Mouse (Mus musculus) gastrocnemius, postnatal 10 days (tissue): ENCODE data around the gene Tmem115. TPM values are rescaled to one million over a fixed set of nuclear protein-coding genes. Genes with fewer than 3 reads are reported as not detected.

ENCODE experiments used
- DNase-seq: peaks from one replicate; pipeline ENCODE4 v3.0.0; 2021; ENCODE audit warnings: mixed read lengths
- long read RNA-seq, 2 experiments: library from polyadenylated mRNA; stranded (forward); transcript quantifications; one replicate each; pipeline ENCODE4 v2.0.0; 2021
- total RNA-seq, 2 experiments: library from RNA; stranded (reverse); gene quantifications; 2 replicates each; pipeline ENCODE4 v1.2.3; 2021

Tmem115 gene
- 10 to 100 TPM; 20.2 to 22.7 TPM for total RNA-seq
- long read RNA-seq, experiment 1, transcript Tmem115-201 (2 exons, 2,194 nt), result major isoform, 60 of 60 reads
- long read RNA-seq, experiment 1, partial matches to known transcripts, result 0 of 60 reads
- long read RNA-seq, experiment 1, other reads (novel, unspliced or antisense), result 0 of 60 reads
- long read RNA-seq, experiment 2, transcript Tmem115-201 (2 exons, 2,194 nt), result major isoform, 57 of 59 reads
- long read RNA-seq, experiment 2, partial matches to known transcripts, result 1 of 59 reads
- long read RNA-seq, experiment 2, other reads (novel, unspliced or antisense), result 1 of 59 reads

DNA sequence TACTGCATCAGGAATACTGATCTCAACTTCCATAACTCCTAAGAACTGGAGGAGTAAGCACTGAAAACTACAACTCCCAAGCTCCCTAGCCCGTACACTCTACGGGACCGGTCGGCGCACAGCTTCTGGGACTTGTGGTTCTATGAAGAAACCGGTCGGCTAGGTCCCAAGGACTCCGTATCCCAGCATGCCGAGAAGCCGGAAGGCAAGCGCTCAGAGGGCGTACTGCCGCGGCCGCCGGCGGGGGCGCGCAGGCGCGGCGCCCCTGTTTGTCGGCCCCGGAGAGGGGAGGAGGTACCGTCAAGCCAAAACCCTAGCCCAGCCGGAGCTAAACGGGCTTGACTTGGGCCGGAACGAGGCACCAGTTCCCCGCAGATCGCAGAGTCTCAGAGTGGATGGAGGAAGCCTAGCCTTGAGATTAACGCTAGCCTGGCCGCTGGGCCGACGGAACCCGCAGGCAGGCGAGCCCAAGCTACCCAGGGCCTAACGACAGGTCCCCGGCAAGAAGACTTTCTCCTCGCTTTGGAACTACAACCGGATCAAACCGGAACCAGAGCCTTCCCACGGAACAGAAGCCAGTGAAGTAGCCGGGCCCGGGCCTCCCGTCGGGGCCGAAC lies at the start of gene Tmem115:
Gene Tmem115 (plus strand): TSS at position 155 of the 617 bp plus-strand sequence.
- peak; percentile 83 for DNase-seq

DNA sequence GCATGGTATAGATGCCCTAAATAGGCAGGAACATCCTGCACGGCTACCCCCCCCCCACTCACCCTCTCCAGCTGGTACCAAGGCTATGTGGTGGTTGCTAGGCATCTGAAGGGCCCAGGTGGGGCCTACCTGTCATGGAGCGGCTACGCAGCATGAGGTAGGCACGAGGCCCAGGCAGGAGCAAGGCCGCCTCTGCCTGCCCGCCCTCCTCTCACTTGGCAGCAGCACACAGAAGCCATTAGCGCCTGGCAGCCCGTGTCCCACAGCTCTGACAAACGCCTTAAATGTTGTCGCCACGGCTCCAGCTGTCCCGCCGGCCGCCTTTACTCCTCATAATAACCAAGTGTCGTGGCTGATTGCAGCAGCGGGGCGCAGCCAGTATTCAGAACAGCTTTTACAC lies 49.4 kb upstream of the Tmem115 start:
- DNase-seq, result no peak

DNA sequence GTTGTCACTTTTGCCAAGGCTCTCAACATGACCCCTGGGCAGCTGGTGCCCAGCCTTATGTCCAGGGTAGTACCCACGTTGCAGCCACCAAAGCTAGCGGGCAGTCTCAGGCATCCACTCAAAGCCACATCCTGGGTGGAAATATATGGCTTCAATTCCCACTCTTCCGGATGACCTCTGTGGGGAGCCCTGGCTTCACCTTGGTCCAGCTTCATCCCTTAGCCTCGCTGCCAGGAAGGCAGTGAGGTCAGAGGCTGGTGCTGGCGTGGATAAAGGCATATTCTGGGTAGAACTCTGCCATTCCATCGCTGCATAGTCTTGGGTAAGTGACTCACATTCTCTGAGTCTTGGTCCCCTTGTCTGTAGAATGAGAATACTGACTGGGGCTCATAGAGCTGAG lies 49.0 kb upstream of the Tmem115 start:
- DNase-seq, result no peak

DNA sequence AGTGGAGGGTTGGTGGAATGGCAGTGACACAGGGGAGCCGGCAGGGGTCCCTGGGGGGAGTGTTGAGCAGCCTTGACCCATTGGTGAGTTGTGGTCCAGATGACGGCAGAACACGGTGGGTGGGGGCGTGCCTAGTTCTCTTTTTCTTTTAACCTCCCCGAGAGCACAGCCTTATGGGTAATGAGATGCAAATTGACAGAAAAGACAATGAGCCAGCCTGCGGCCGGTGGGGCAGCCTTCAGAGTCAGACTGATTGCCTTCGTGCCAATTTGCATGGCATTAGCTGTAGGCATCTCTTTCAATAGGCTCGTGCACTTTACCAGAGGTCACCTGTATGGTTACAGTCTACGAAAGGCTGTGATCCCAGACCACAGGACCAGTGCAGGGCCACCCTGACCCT lies 47.7 kb upstream of the Tmem115 start:
- DNase-seq, result no peak

DNA sequence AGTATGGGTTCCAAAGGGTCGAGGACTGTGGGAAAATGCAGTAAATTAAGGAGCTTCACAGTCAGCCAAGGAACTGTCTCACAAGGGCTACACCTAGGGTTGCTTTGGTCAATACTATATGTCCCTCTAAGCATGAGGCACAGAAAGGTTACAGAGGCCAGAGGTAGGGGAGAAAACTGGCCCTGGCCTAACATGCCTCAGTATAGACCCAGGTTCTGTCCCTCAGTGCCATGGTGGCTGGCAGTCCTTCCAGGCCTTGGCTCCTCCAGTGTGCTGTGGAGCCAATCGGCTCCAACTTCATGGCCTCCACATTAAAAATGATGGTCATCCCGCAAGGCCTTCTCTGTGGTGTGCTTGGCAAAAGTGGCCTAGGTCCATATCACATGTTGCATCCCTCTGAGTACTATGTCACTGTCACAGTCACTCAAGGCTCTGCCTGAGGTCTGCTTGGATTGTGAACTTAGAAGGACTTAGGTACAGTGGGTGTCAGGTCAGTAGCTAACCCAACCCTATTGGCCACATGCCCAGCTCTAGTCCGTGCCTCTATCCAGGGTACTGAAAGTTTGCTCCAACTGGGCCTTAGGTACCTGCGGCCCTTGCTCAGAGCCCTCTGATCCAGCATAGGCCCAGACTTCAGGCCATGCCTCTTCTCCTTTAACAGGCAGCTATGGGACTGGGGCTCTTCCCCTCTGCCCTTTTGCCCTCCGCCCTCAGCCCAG lies 47.1 kb upstream of the Tmem115 start:
- DNase-seq, result no peak

DNA sequence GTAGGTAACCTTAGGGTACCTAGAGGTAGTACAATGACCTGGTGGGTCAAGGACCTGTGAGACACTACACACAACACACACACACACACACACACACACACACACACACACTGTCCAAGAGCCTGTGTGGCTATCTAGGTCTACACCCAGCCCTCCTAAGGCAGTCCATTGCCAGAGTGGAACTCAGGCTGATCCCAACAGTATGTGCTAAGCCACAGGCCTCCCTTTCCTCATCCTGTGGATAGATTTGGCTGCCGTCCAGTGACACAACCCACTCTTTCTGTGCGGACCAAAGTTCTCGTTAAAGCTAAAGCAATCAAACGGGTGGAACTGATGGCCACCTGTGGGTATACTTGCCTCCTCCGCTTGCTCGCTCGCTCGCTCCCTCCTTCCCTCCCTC lies 43.6 kb upstream of the Tmem115 start:
- DNase-seq, result no peak

DNA sequence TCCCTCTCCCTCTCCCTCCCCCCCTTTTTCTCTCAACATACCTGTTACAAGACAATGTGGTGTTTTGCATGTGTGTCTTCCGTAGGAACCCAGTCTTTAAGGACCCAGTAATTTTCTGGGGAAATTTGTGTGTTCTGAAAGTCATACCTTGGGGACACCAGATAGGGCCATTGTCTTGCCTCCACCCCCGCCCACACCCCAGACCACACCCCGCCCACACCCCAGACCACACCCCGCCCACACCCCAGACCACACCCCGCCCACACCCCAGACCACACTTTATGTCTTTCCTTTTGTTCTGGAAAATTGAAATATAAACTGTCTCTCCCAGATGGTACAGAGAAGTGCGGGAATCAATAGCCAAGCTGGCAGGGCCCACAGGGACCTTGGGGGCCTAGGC lies 43.1 kb upstream of the Tmem115 start:
- no peak for DNase-seq

DNA sequence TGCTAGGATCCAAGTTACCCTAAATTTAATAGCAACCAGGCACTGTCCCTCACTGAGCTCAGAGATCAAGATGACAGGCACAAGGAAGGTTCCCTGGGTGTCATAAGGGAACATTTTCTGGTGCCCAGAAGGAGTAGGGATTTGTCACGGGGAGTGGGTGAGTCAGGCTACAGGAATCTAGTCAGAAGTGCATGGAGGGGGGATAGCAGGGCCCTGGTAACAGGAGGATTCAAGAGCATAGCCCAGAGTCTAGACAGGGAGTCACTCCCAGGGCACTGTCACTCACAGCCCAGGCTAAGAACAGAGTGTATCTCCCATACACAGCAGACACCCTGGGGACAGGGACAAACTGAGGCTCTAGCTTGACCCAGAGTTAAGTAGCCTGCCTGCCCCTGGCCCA lies 40.2 kb upstream of the Tmem115 start:
- no peak for DNase-seq

DNA sequence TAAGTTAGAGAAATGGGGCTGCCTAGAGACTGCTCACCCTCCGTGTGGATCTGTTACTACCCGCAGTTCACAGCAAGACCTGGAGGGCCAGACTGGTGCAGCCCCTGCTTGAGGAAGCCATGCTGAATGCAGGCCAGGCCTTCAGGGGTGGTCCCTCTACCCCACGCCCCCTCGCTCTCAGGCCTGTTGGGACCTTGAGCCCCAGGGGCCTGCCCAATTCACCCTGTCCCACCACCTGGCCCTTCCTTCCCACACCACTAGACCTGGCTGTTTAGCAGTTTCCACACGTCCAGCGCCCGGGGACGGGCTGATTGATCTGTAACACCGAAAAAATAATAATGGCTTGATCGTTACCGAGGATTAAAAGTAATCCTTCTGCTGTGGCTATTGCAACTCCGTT lies 39.5 kb upstream of the Tmem115 start:
- no peak for DNase-seq

DNA sequence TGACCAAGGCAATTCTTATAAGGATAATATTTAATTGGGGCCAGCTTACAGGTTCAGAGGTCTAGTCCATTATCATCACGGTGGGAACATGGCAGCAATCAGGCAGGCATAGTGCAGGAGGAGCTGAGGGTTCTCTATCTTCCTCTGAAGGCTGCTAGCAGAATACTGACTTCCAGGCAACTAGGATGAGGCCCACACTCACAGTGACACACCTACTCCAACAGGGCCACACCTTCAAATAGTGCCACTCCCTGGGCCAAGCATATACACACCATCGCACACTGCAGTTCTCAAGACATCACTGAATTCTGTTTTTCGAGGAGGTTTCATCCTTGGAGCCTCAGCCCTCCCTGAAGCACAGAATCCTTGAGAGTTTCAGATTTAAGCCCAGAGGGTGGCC lies 37.4 kb upstream of the Tmem115 start:
- no peak for DNase-seq

DNA sequence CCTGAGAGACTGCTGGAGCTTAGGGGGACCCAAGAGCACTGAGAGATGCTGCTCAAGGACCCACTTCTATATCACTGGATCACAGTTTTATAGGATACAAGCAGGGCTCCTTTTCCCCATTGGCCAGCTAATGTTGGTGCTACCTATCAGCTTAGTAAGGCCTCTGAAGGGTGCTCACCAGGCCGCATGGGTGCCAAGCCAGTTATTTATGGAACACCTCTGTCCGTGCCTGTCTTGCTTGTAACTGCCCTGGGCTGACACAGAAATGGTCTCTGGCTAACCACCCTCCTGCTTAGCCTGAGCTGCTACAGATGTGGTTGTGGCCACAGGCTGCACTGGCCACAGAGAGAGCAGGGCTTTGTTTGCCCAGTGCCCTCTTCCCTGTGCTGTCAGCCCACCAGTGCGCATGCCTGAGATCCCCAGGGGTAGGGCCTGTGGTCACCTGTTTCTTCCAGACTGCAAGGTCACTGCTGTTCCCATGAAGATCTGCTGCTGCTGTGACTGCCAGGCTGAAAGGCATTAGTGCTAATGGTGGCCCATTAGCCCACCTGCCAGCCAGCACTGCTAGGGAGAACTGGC lies 32.9 kb upstream of the Tmem115 start:
- DNase-seq, result no peak

DNA sequence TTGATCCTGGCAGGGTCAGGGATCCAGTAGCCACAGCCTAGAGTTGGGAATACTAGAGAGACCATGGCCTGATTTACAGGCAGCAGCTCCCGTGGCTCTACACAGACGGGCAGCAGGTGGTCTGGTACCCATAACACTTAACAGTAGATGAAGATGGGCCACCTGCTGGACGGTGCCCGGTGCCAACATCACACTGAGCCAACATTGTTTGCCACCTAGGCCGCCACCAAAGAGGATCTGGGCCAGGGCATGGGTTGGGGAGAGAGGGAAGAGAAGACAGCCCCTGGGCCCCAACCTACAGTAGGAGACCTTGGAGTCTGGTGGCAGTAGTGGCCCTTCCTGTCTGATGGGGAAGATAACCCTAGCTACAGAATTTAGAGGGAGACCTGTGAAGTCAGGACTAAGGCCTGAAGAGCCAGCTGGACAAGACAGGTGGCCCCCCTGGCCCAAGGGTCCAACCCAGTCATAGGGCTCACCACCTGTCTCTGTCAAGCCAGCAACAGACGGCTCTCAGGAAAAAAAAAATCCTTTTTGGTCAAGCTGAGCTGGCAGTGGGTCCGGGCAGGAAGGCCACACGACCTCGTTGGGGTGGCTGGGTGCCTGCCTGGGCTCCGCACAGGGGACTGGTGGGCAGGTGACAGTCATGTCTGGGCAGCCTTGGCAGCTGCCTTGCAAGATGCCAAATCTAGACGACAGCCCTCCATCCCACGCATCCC lies 31.5 kb upstream of the Tmem115 start:
- no peak for DNase-seq

DNA sequence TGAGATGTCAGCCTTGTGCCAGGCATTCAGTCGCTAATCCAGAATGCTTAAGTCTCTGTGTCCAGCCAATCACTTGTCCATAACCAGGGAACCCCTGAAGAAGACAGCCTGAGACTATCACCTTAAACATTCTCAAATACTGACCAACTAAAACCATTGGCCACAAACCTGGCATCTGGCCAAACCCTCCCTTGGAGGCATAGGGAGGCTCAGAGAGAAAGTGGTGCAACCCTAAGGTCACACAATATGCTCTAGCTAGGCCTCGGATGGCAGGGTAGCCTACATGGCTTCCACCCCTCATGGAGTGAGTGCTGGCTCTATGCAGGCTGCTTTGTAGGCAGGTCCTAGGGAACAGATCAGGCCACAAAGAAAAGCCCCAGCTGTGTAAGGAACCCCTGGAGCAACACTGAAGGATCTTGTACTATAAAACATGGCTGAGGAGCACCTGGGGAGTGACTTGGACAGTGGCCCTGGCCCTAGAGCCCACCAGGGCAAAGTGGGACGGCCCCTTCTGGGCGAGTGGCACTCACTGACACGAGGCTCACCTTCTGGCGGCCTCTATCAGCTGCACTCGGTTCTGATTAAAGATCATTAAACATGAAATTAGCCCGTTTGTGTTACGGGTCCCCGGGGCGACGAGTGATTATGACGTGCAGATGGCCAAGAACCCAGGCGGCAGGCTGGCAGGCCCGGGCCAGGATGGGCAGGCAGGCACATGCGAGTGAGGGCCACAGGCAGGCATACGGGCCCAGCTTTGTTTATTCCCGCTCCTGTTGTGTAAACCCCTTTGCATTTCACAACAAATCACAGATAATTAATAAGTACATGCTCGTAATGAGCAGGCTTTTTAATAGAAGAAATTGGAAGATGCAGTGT lies 28.8 kb upstream of the Tmem115 start:
- DNase-seq, result peak; percentile 26

DNA sequence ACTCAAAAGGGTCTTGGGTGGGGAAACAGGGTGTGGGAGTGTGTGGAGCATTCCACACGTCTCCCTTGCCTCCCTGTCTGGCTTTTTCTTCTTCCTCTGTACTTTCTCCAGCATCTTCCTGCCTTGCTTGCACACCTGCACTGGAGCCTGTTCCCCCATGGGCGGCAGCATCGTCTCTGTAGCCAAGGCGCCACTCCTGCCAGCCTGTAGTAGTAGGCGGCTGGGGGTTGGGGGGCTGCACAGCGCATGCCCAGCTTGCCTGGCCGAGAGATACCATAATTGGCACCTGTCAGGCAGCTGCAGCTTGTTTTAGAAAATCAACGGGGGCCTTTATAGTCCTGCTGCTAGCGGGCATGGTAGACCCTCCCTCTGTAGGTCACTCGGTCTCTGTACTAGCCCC lies 25.5 kb upstream of the Tmem115 start:
- no peak for DNase-seq

DNA sequence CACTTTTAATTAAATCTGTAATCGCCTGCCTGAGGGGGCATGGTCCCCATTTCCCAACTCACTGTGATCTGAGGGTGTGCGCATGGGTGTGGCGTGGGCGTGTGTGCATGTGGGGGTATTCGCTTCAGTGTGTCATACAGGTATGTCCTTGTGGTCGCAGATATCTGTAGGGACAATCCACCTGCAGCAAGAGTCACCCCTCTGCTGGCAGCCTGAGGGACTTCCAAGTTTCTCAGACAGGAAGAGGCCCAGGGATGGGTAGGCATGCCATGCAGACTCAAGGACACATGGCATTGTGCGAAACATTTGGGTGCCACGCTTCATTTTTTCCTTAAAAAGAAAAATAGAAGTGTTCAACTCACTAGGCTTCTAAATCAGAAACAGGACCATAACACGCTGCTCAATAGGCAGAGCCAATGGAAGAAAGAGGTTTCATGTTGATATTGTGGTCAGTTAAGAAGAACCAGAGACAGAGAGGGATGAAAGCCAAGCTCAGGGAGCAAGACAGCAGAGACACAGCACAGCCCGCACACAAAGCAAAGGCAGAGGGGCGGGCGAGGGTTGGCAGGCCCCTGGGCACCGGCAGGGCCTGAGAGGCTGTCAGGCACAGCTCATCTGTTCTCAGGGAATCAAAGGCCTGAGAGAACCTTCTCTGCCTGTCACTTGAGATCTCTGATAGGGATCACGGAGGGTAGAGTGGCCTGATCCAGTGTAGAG lies 23.2 kb upstream of the Tmem115 start:
- no peak for DNase-seq

DNA sequence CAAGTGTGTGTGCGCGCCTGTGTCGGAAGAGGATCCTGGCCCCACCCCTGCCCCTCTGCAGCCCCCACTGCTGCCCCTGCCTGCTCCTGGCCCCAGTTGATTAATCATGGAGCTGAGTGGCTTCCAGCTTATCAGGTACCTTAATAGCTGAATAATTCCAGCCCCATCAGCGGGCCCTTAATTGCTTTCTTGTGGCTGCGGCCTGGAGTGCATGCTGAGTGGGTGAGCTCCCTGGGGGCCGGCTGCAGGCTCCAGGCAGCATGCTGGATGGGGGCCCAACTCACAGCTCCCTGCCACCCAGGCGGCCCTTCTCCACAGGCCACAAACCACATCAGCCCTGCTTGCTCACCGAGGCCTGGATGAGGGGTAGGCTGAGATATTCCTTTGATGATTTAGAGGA lies 22.3 kb upstream of the Tmem115 start:
- no peak for DNase-seq

DNA sequence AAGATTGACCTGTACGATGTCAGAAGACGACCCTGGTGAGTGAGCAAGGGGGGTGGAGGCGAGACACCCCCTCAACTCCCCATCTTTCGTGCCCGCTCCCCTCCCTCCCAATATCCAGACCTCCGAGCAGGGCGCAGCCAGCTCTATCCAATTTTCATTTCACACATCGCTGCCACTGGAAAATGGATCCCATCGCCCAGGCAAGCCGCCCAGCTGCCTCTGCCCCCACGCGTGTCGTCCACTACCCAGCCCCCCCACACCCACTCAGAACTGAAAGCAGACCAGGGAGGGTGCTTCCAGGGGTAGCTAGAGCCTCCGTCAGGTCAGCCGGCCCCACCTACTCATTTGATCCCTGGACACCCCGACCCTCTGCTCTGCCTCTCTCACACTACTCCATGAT lies 21.4 kb upstream of the Tmem115 start:
- DNase-seq, result no peak

DNA sequence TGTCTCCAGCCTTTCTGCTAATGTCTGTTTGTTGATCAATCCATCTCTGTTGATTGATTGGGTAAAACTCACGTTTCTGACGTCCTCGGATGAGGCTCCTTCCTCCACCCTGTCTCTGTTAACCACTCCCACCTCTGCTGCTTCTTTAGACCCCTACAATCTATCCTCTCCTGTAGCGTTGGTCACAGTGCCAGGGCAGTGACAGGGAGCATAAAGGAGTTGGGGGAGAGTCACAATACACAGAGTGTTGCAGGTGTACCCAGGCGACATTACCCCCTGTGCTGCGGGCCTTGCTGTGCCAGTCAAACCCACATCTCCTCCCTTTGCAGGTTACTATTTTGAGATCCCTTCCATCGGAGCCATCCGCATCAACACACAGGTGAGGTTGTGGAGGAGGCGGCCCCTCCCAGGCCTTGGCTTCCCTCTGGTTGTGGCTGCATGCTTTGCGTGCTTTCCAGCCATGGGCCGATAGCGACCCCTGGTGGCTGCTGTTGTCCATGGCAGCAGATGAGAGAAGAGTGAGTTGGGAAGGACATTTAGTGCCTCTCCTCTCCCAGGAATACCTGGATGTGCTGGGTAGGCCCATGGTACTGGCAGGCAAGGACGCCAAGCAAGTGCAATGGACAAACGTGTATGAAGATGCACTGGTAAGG lies 19.3 kb upstream of the Tmem115 start:
- peak; percentile 91 for DNase-seq

DNA sequence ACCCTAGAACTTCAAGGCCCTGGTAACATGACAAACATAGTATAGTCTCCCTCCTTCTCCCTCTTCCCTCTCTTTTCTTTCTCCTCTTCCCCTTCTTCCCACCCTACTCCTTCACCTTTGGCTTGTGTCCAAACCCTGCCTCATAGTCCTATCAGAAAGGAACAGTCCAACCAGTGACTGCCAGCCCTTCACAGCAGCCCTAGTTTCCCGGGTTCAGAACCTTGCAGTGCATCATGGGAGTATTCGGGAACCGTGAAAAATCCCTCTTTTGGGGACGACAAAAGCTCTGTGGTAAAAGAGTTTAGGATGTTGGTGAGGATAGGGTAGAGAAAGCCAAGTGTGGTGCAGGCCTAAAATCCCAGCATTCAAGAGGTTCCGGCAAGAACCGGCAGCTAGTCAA lies 13.4 kb upstream of the Tmem115 start:
- no peak for DNase-seq

DNA sequence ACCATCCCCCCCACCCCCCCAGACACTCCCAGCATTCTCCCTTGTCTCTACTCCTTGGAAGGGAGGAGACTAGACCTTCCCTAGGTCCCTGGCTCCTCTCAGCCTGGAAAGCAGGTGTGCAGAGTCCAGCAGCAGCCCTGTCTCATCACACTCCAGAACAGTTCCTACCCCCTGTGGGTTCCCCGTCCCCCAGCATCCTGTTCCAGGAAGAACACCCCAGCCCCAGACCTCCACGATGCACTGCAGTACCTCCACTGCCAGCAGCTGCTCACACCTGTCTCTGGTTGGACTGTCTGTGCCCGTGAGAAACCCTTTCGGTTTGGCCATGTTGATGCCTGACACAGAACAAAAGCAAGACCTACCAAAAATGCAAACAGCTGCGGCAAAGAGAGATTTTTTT lies 12.6 kb upstream of the Tmem115 start:
- no peak for DNase-seq
